Mouse (Mus musculus) lung, embryonic 16.5 days (tissue): ENCODE results near the gene C2cd3. TPM values are rescaled to one million over a fixed set of nuclear protein-coding genes. Genes with fewer than 3 reads are reported as not detected.

Source experiments
- ATAC-seq: fragments of 200-750 bp; cut with Nextera tagmentation; 2 replicates; pipeline ENCODE4 v1.8.0; 2017; ENCODE audit warnings: low read depth, mild to moderate bottlenecking, moderate library complexity
- H3K27ac ChIP-seq: fragments of 300-500 bp; sonication (generic); 2 replicates; pipeline ENCODE4 v1.5.1; 2014; ENCODE audit warnings: mild to moderate bottlenecking, control low read depth, low read length
- H3K27me3 ChIP-seq: fragments of 300-500 bp; sonication (generic); 2 replicates; pipeline ENCODE4 v1.6.1; 2014; ENCODE audit warnings: low read depth, low read length, mixed read lengths; ENCODE audit not compliant: control insufficient read depth, insufficient read depth
- H3K36me3 ChIP-seq: fragments of 300-500 bp; sonication (generic); 2 replicates; pipeline ENCODE4 v1.6.1; 2014; ENCODE audit warnings: low read length; ENCODE audit not compliant: control insufficient read depth, insufficient read depth
- H3K4me1 ChIP-seq: fragments of 300-500 bp; sonication (generic); replicated peaks from 2 replicates; pipeline ENCODE4 v1.6.1; 2014; ENCODE audit warnings: low read length, mixed read lengths; ENCODE audit not compliant: control insufficient read depth, insufficient read depth
- H3K4me2 ChIP-seq: fragments of 300-500 bp; sonication (generic); 2 replicates; pipeline ENCODE4 v1.6.1; 2014; ENCODE audit warnings: low read depth, low read length, control low read depth
- H3K4me3 ChIP-seq: fragments of 300-500 bp; sonication (generic); 2 replicates; pipeline ENCODE4 v1.5.1; 2014; ENCODE audit warnings: mild to moderate bottlenecking, low read length, control low read depth
- H3K9ac ChIP-seq: fragments of 300-500 bp; sonication (generic); 2 replicates; pipeline ENCODE4 v1.6.1; 2014; ENCODE audit warnings: low read length, control low read depth
- H3K9me3 ChIP-seq: fragments of 300-500 bp; sonication (generic); 2 replicates; pipeline ENCODE4 v1.6.1; 2016; ENCODE audit warnings: low read length; ENCODE audit not compliant: control insufficient read depth
- WGBS: fragments of 180-500 bp; shearing (Covaris S2); extraction: QIAGEN DNeasy Blood & Tissue Kit; methylation state at CpG from one replicate; pipeline ENCODE4 v1.1.7; 2014; 5-methylcytosine and 5-hydroxymethylcytosine counted together
- polyA plus RNA-seq: library from polyadenylated mRNA; unstranded; fragments of >200 nt; fragmentation: Nextera tagmentation; extraction: Ambion mirVana; gene quantifications from 2 replicates; pipeline ENCODE4 v1.2.1, GENCODE M21; 2015

C2cd3 gene
- polyA plus RNA-seq, 1 experiment from 2014 or later = 23.1 TPM

DNA sequence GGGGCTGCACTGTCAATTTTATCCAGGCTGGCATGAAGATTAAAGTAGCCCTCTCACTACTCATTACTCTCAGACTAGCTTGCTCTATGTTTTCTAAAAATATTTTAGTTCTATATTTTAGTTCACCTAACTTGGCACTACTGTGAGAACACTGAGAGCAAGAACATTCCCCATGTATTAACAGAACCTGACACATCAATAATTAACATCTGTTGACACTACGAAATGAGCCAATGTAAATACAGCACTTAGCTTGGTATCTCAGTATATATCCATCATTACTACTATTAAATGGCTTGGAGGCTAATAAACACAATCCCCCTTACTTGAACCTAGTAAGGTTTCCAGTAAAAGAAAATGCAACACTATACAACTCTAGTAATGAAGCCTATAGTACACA is 15.3 kb upstream of the C2cd3 start:
- H3K27ac ChIP-seq = no peak overlapping the region
- no peak overlapping the region for H3K9ac ChIP-seq
- no peak overlapping the region for H3K4me3 ChIP-seq
- peaks cover 5% of the 10 kb centered on the region; the same call in 1 of the 2 replicates for H3K36me3 ChIP-seq
- no peak overlapping the region for H3K4me2 ChIP-seq
- H3K4me1 ChIP-seq = no peaks in the 10 kb centered on the region
- no peaks in the 10 kb centered on the region for H3K9me3 ChIP-seq
- ATAC-seq = no peak
- WGBS = 69% methylated on average over 1 of the region's 1 CpGs
- no peaks in the 10 kb centered on the region for H3K27me3 ChIP-seq

DNA sequence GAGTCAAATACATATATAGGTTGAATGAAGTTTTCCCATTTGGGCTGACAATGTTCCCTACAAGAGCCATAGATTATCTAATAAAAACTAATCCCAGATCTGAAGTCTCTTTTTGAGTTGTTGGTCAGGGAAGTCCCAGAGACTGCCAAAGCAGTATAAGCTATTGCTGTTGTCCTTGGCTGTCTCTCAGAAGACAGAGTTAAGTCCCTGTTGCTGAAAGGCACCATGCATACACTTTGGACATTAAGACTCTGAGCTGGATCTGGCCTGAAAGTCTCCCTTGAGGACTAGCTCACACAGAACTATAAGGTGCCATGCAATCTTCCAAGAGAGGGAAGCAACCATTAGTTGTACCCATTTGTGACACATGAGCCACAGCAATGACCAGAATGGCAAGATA is 14.2 kb upstream of the C2cd3 start:
- H3K27ac ChIP-seq = no peak overlapping the region
- H3K4me2 ChIP-seq = no peak overlapping the region
- H3K4me1 ChIP-seq = no peaks in the 10 kb centered on the region
- H3K36me3 ChIP-seq = peaks cover 3% of the 10 kb centered on the region; the same call in 1 of the 2 replicates
- no peak for ATAC-seq
- no peak overlapping the region for H3K9ac ChIP-seq
- no peaks in the 10 kb centered on the region for H3K27me3 ChIP-seq
- H3K9me3 ChIP-seq = no peaks in the 10 kb centered on the region
- H3K4me3 ChIP-seq = no peak overlapping the region

DNA sequence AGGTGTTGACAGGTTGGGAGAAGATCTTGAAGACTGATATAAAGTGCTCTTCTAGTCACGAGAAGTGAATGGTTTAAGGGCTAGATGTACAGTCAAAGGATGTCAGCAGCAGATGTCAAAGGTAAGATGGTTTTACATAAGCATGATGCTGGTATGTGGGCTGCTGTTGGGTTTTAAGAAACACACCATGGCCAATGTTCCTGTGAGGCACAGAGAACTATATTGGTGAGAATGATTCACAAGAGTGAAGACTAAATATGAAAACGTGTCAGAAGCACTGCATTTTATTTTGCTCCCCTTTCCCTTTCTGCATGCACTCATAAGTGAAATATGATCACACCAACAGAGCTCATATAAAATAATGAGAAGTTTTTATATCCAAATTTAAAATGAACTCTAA is 8.9 kb upstream of the C2cd3 start:
- Histone ChIP-seq H3K27ac (no peak overlapping the region), H3K4me1 (no peaks in the 10 kb centered on the region; the same call in 1 of the 2 replicates), H3K9me3 (no peaks in the 10 kb centered on the region), H3K4me3 (no peak overlapping the region), H3K4me2 (no peak overlapping the region), H3K36me3 (no peaks in the 10 kb centered on the region), H3K27me3 (no peaks in the 10 kb centered on the region), H3K9ac (no peak overlapping the region)
- ATAC-seq = no peak
- WGBS = 86% methylated on average over 2 of the region's 2 CpGs

DNA sequence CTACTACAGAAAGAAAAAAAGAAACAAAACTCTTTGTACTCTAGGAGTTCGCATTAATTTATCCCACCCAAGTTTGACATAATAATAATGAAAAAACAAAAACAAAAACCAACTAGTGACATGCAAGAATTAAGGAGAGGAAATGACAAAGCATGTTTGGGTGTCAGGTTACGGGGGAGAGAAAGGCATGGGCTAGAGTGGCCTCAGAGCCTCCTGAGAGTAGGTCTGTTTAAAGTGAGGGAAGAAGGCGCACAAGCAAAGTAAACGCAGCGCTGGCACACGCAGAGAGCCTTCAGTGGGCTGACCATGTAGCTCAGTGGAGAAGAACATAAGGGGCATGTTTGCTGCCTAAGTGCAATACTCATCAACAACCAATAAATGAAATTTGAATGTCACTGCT is 7.1 kb upstream of the C2cd3 start:
- H3K4me2 ChIP-seq = no peak overlapping the region
- no peak overlapping the region; the same call in 1 of the 2 replicates for H3K27ac ChIP-seq
- WGBS = 27% methylated on average over 6 of the region's 6 CpGs
- no peak for ATAC-seq
- no peaks in the 10 kb centered on the region for H3K9me3 ChIP-seq
- no peaks in the 10 kb centered on the region for H3K36me3 ChIP-seq
- H3K4me3 ChIP-seq = no peak overlapping the region
- H3K4me1 ChIP-seq = no peaks in the 10 kb centered on the region; the same call in 1 of the 2 replicates
- no peak overlapping the region for H3K9ac ChIP-seq
- no peaks in the 10 kb centered on the region for H3K27me3 ChIP-seq

DNA sequence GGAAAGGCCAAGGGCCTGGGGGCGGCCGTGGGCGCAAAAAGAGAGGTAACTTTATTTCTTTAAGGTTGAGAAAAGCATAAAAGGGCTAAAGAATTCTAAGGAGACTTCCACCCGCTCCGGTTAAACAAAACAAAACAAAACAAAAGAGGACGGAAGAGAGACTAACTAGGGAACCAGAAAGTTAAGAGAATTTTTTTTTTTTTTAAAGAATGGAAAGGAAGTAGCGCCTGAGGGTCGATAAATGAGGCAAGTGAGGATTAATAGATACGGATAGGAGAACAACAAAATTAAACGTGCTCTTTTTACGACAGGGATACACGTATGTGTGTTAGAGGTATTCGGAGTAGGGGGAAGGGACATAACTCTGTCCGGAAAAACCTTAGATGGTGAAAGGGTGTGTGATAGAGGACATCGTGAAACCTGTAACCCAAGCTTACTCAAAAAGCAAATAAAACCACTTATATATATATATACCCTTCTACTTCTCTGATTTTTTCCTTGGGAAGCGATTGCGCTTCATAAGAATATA is 483 bp downstream of the C2cd3 start:
- H3K9ac ChIP-seq = peak overlapping the region; percentile 74
- H3K4me3 ChIP-seq = peak overlapping the region; percentile 78
- peak overlapping the region; percentile 64 for H3K4me2 ChIP-seq
- no peak for ATAC-seq
- no peaks in the 10 kb centered on the region for H3K27me3 ChIP-seq
- H3K36me3 ChIP-seq = peaks cover 3% of the 10 kb centered on the region; the same call in 1 of the 2 replicates
- no peaks in the 10 kb centered on the region for H3K9me3 ChIP-seq
- peak overlapping the region; percentile 86 for H3K27ac ChIP-seq
- WGBS = 5% methylated on average over 17 of the region's 17 CpGs
- H3K4me1 ChIP-seq = peaks cover 13% of the 10 kb centered on the region

DNA sequence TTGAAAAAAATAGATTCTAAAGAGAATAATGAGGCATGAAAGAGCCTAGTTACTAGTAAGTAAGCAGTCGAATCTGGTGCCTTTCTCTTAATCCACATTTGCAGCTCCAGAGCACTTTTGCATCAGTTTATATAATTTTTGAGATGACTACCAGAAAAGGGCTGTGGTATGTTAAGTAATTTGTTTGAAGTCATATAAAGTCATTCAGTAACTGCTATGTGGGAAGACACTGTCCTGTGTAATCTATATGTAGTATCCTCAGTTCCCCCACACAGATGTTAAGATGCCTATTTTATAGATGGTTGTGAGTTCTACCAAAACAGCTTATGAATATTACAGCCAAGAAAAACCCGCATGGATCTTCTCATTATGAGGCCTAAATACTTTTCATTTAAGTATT is 6.2 kb downstream of the C2cd3 start:
- Histone ChIP-seq H3K9ac (no peak overlapping the region), H3K27ac (no peak overlapping the region), H3K36me3 (peaks cover 10% of the 10 kb centered on the region), H3K4me3 (no peak overlapping the region), H3K4me2 (no peak overlapping the region), H3K9me3 (no peaks in the 10 kb centered on the region), H3K27me3 (no peaks in the 10 kb centered on the region), H3K4me1 (no peaks in the 10 kb centered on the region; the same call in 1 of the 2 replicates)
- ATAC-seq = no peak
- 87% methylated on average over 2 of the region's 2 CpGs for WGBS

DNA sequence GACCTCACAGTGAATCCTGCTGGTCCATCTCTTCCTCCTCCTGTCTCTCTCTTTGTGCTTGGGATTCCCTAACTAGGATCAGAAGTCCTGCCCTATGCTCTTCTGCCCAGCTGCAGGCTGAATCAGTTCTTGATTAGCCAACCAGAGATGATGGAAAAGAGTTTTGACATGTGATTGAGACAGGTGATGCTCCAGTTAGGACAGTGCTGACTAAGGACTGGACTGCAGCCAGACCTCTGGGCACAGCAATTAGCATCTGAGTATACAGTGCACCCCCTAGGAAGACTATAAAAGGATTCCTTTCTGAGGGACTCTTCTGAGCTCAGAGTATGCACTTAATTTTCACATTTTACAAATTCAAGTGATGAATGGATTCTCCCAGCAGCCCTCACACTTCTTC is 9.1 kb downstream of the C2cd3 start:
- Histone ChIP-seq H3K9ac (no peak overlapping the region), H3K27me3 (no peaks in the 10 kb centered on the region), H3K4me3 (no peak overlapping the region), H3K4me2 (no peak overlapping the region), H3K27ac (no peak overlapping the region), H3K36me3 (peaks cover 7% of the 10 kb centered on the region; the same call in 1 of the 2 replicates), H3K4me1 (no peaks in the 10 kb centered on the region), H3K9me3 (no peaks in the 10 kb centered on the region)
- no peak for ATAC-seq

DNA sequence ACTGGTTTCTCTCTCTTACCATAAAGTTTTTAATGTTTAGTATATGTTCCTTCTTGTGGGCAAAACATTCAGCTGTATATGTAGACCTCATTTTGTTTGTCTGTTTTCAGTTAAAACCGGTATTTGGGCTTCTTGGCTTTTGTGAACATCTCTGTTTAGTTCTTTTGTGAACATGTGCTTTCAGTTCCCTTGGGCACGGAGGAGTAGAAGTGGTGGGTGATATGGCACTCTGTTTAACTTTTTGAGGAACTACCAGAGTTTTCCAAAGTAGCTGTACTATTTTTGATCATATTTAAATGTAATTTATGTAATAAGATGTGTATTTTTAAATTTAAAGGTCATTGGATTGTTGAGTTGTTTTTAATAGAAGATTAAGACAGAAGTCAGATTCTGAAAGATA is 11.2 kb downstream of the C2cd3 start:
- Histone ChIP-seq H3K27ac (no peak overlapping the region), H3K9ac (no peak overlapping the region), H3K27me3 (no peaks in the 10 kb centered on the region), H3K36me3 (peaks cover 7% of the 10 kb centered on the region; the same call in 1 of the 2 replicates), H3K9me3 (no peaks in the 10 kb centered on the region), H3K4me3 (no peak overlapping the region), H3K4me2 (no peak overlapping the region), H3K4me1 (no peaks in the 10 kb centered on the region)
- no peak for ATAC-seq
- whole genome bisulfite sequencing = 84% methylated on average over 2 of the region's 2 CpGs

DNA sequence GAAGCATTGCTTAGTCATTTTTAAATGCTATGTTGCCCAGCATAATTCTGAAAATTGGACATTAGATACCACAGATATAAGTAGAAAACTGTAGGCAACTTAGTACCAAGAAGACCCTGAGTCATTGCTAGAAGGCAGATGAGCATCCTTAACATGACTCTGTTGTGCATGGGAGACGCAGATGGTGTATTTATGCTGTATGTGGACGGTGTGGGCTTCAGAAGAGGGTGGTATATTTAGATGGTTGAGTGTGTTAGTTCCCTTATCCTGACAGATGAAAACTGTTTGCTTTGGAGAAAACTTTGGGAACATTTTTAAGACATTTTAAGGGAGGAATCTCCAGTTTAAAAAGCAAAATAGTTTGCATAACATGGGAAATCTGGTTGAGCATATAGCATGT is 16.1 kb downstream of the C2cd3 start:
- Histone ChIP-seq H3K27ac (no peak overlapping the region), H3K4me3 (no peak overlapping the region), H3K4me2 (no peak overlapping the region), H3K9ac (no peak overlapping the region), H3K9me3 (no peaks in the 10 kb centered on the region), H3K36me3 (peaks cover 14% of the 10 kb centered on the region), H3K27me3 (no peaks in the 10 kb centered on the region), H3K4me1 (no peaks in the 10 kb centered on the region)
- 90% methylated on average over 2 of the region's 2 CpGs for WGBS
- no peak for ATAC-seq

DNA sequence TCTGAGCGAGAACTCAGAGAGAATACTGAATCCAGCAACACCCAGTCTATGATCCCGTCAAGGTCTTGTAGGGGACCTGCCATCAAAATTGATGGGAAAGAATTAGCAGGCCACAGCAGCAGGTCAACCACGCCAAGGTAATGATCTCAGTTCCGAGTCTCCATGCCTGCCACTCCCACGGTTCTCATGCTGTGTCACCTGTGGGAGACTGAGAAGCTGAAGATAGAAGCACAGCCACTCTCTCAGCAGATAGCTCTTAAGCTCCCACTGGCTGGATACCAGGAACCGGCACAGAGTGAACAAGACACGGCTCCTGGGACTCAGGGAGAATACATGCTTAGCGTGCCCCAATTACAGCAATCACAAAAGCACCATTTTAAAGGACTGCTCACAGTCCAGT is 18.1 kb downstream of the C2cd3 start:
- H3K36me3 ChIP-seq = peaks cover 20% of the 10 kb centered on the region

More for the DNA sequence above, 18.1 kb downstream of the C2cd3 start:
- no peaks in the 10 kb centered on the region for H3K4me1 ChIP-seq
- ATAC-seq = no peak
- no peak overlapping the region for H3K9ac ChIP-seq
- 79% methylated on average over 8 of the region's 8 CpGs for WGBS
- H3K27ac ChIP-seq = no peak overlapping the region
- no peaks in the 10 kb centered on the region for H3K9me3 ChIP-seq
- no peak overlapping the region for H3K4me3 ChIP-seq
- H3K27me3 ChIP-seq = no peaks in the 10 kb centered on the region
- no peak overlapping the region for H3K4me2 ChIP-seq
